Mouse (Mus musculus) midbrain, embryonic 16.5 days (tissue): ENCODE measurements at regions not wholly inside any gene's neighbourhood (a gene's known extent, or its start where the extent isn't known, plus 50 kb on each side); places are given as distances from the start of the nearest gene placed in this dataset.

ENCODE experiments used
- ATAC-seq: fragments of 200-750 bp; cut with Nextera tagmentation; 2 replicates; pipeline ENCODE4 v1.8.0; 2017; ENCODE audit warnings: moderate TSS enrichment
- H3K27ac ChIP-seq: fragments of 300-500 bp; sonication (generic); 2 replicates; pipeline ENCODE4 v1.5.1; 2014; ENCODE audit warnings: mild to moderate bottlenecking, low read length, mixed read lengths
- H3K27me3 ChIP-seq: fragments of 300-500 bp; sonication (generic); 2 replicates; pipeline ENCODE4 v1.6.1; 2014; ENCODE audit warnings: low read depth, low read length, mixed read lengths; ENCODE audit not compliant: control insufficient read depth, insufficient read depth
- H3K36me3 ChIP-seq: fragments of 300-500 bp; sonication (generic); 2 replicates; pipeline ENCODE4 v1.6.1; 2014; ENCODE audit warnings: mild to moderate bottlenecking, low read length, moderate library complexity, mixed read lengths; ENCODE audit not compliant: control insufficient read depth, insufficient read depth
- H3K4me1 ChIP-seq: fragments of 300-500 bp; sonication (generic); 2 replicates; pipeline ENCODE4 v1.6.1; 2014; ENCODE audit warnings: mild to moderate bottlenecking, low read length, mixed read lengths; ENCODE audit not compliant: control insufficient read depth, insufficient read depth
- H3K4me2 ChIP-seq: fragments of 300-500 bp; sonication (generic); 2 replicates; pipeline ENCODE4 v1.6.1; 2014; ENCODE audit warnings: mild to moderate bottlenecking, low read length, mixed read lengths
- H3K4me3 ChIP-seq: fragments of 300-500 bp; sonication (generic); 2 replicates; pipeline ENCODE4 v1.5.1; 2014; ENCODE audit warnings: low read depth, mild to moderate bottlenecking, low read length, moderate library complexity, mixed read lengths
- H3K9ac ChIP-seq: fragments of 300-500 bp; sonication (generic); 2 replicates; pipeline ENCODE4 v1.6.1; 2014; ENCODE audit warnings: low read depth, low read length, mixed read lengths
- H3K9me3 ChIP-seq: fragments of 300-500 bp; sonication (generic); replicated peaks from 2 replicates; pipeline ENCODE4 v1.6.1; 2014; ENCODE audit warnings: mild to moderate bottlenecking, low read length, mixed read lengths; ENCODE audit not compliant: control insufficient read depth, poor library complexity, severe bottlenecking
- WGBS: fragments of 180-500 bp; shearing (Covaris S2); extraction: QIAGEN DNeasy Blood & Tissue Kit; methylation state at CpG from one replicate; pipeline ENCODE4 v1.1.7; 2014; 5-methylcytosine and 5-hydroxymethylcytosine counted together

DNA sequence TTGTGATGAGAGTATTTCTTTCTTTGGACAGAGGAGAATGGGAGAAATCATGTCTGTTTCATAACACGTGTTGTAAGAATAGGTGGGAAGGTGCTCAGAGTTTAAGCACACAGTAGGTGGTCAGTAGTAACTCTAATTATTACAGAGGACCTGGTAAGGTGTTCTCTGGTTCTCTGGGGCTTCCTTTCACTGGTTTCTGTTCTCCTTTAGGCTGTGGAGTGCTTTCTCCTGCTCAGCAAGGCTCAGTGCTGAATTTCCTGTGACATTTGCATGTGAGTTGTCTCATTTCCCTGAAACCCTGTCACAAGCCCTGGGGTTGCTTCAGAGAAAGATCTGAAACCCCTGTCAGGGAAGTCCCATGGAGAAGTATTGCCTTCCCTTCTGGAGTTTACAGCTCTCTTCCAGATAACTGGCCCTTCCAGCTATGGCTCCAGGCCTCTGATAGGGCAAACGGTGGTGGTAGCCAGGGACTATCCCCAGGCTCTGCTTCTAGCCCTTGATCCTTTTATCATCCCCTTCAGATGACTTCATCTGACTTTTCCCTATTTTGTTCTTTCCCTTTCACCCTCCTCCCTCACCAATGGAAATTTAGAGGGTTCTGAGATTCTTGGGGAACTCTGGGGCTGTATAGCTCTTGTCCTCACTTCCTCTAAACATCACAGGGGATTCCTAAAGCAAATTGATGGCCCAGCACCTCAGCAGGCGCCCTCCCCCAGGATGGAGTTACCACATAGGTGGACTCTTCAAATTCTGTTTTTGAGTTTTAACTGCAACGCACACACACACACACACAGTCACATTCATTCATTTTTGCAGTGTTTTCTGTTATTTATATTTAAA, 199.6 kb upstream of the Marcks start:
- ATAC-seq = no peak
- no peak overlapping the region for H3K4me2 ChIP-seq
- H3K36me3 ChIP-seq = no peaks in the 10 kb centered on the region
- H3K4me3 ChIP-seq = no peak overlapping the region
- no peaks in the 10 kb centered on the region for H3K4me1 ChIP-seq
- WGBS = 79% methylated on average over 4 of the region's 4 CpGs
- H3K9ac ChIP-seq = no peak overlapping the region
- H3K9me3 ChIP-seq = no peaks in the 10 kb centered on the region
- no peak overlapping the region for H3K27ac ChIP-seq
- no peaks in the 10 kb centered on the region for H3K27me3 ChIP-seq

- no peak overlapping the region for H3K9ac ChIP-seq
- no peaks in the 10 kb centered on the region for H3K36me3 ChIP-seq
- WGBS = 78% methylated on average over 3 of the region's 3 CpGs
- H3K4me3 ChIP-seq = no peak overlapping the region
- H3K4me1 ChIP-seq = no peaks in the 10 kb centered on the region
- no peak overlapping the region for H3K27ac ChIP-seq
- no peaks in the 10 kb centered on the region for H3K9me3 ChIP-seq
- H3K27me3 ChIP-seq = no peaks in the 10 kb centered on the region
- no peak overlapping the region for H3K4me2 ChIP-seq
- ATAC-seq = no peak
Measured at GRCm38 (mm10) chr10:37337172-37337620, 198.5 kb upstream of the Marcks start.

DNA sequence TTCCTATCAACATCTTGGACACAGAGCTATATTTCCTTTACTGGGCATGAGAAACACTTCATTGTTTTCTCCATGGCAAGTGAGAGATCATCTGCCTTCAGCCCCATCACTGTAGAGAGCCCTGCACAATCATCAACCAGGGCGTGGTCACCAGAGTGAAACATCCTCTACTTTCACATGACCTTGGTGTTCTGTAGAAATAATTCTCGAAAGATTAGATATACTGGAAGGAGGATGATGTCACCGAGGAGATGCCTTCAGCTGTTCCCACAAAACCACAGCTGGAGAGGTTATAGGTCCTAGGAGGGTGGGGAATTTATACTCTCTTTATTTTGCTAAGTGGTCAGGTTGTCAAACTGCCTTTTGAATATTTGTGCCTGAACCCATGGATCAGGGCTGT, 196.4 kb upstream of the Marcks start:
- Histone ChIP-seq H3K36me3 (no peaks in the 10 kb centered on the region), H3K4me1 (no peaks in the 10 kb centered on the region), H3K9me3 (no peaks in the 10 kb centered on the region), H3K4me2 (no peak overlapping the region), H3K27ac (no peak overlapping the region), H3K4me3 (no peak overlapping the region), H3K27me3 (no peaks in the 10 kb centered on the region), H3K9ac (no peak overlapping the region)
- 86% methylated on average over 3 of the region's 3 CpGs for WGBS
- no peak for ATAC-seq

GRCm38 (mm10) chr10:37326168-37326534, 187.4 kb upstream of the Marcks start:
- no peaks in the 10 kb centered on the region for H3K36me3 ChIP-seq
- H3K27ac ChIP-seq = no peak overlapping the region
- no peaks in the 10 kb centered on the region for H3K9me3 ChIP-seq
- H3K27me3 ChIP-seq = no peaks in the 10 kb centered on the region
- H3K4me2 ChIP-seq = no peak overlapping the region
- no peak overlapping the region for H3K4me3 ChIP-seq
- ATAC-seq = no peak
- no peak overlapping the region for H3K9ac ChIP-seq
- no peaks in the 10 kb centered on the region for H3K4me1 ChIP-seq
- 77% methylated on average over 3 of the region's 3 CpGs for WGBS

- WGBS = 81% methylated on average over 6 of the region's 6 CpGs
- Histone ChIP-seq H3K9me3 (no peaks in the 10 kb centered on the region), H3K36me3 (no peaks in the 10 kb centered on the region), H3K4me1 (no peaks in the 10 kb centered on the region), H3K4me3 (no peak overlapping the region), H3K9ac (no peak overlapping the region), H3K27ac (no peak overlapping the region), H3K4me2 (no peak overlapping the region), H3K27me3 (no peaks in the 10 kb centered on the region)
- ATAC-seq = no peak
Measured at GRCm38 (mm10) chr10:37325514-37326167, 186.9 kb upstream of the Marcks start.

DNA sequence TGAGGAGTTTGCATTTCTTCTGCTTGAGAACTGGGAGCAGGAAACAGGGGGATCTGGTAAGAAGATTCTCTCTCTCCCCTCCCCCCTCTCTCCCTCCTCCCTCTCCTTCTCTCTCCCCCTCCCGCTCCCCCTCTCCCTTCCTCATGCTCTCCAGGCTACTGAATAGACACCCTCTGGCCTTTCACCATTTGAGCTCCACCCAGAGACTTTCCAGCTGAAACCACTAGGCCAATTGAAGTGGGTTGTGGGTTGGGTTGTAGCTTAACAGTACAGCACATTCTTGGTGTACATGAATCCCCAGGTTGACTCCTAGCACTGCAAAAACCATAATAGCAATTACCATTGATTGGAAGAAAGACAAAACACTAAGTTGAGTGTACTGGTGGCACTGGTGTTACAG, 185.0 kb upstream of the Marcks start:
- WGBS = 43% methylated on average over 1 of the region's 1 CpGs
- H3K4me3 ChIP-seq = no peak overlapping the region

GRCm38 (mm10) chr10:37322809-37323208, 184.1 kb upstream of the Marcks start:
- no peaks in the 10 kb centered on the region for H3K27me3 ChIP-seq
- H3K4me3 ChIP-seq = no peak overlapping the region
- H3K27ac ChIP-seq = no peak overlapping the region
- H3K9me3 ChIP-seq = no peaks in the 10 kb centered on the region
- H3K4me2 ChIP-seq = no peak overlapping the region
- ATAC-seq = no peak
- no peak overlapping the region for H3K9ac ChIP-seq
- WGBS = 76% methylated on average over 1 of the region's 1 CpGs
- no peaks in the 10 kb centered on the region for H3K36me3 ChIP-seq
- no peaks in the 10 kb centered on the region for H3K4me1 ChIP-seq

More for the DNA sequence above, 185.0 kb upstream of the Marcks start:
- no peaks in the 10 kb centered on the region for H3K4me1 ChIP-seq
- H3K27ac ChIP-seq = no peak overlapping the region
- H3K4me2 ChIP-seq = no peak overlapping the region
- no peaks in the 10 kb centered on the region for H3K9me3 ChIP-seq
- no peaks in the 10 kb centered on the region for H3K36me3 ChIP-seq
- H3K9ac ChIP-seq = no peak overlapping the region
- ATAC-seq = no peak
- no peaks in the 10 kb centered on the region for H3K27me3 ChIP-seq

GRCm38 (mm10) chr10:37322310-37322709, 183.6 kb upstream of the Marcks start:
- H3K9ac ChIP-seq = no peak overlapping the region
- no peaks in the 10 kb centered on the region for H3K9me3 ChIP-seq
- no peak overlapping the region for H3K4me2 ChIP-seq
- 96% methylated on average over 5 of the region's 5 CpGs for WGBS
- ATAC-seq = no peak
- H3K36me3 ChIP-seq = no peaks in the 10 kb centered on the region
- no peaks in the 10 kb centered on the region for H3K4me1 ChIP-seq
- no peak overlapping the region for H3K4me3 ChIP-seq
- no peak overlapping the region for H3K27ac ChIP-seq
- no peaks in the 10 kb centered on the region for H3K27me3 ChIP-seq

DNA sequence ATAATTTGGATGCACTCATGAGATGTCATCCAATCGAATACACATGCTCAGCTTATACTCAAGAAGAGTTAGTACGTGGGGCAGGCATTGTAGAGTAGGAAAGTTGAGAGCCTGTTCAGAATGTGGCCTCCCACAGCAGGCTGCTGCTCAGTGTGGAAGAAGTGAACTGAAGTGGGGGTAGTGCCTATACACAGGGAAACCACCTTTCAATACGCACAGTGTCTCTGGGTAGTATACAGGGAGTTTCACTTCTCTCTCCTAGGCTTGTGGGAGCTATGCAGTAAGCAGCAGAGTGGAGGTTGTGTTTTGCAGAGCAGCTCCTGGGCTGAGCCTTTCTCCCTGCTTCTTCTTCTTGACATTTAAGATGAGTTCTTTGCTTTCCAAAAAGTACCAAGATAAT, 182.5 kb upstream of the Marcks start:
- WGBS = 77% methylated on average over 3 of the region's 3 CpGs
- Histone ChIP-seq H3K27ac (no peak overlapping the region), H3K4me1 (no peaks in the 10 kb centered on the region), H3K4me2 (no peak overlapping the region), H3K36me3 (no peaks in the 10 kb centered on the region), H3K9me3 (no peaks in the 10 kb centered on the region), H3K9ac (no peak overlapping the region), H3K27me3 (no peaks in the 10 kb centered on the region), H3K4me3 (no peak overlapping the region)
- ATAC-seq = no peak
